Mouse (Mus musculus): ENCODE measurements around the gene Mef2d. TPM values are rescaled to one million over a fixed set of nuclear protein-coding genes. Genes with fewer than 3 reads are reported as not detected.

The Mef2d gene
- total RNA-seq (2017) = 32.2 and 46.4 TPM in 2 replicates

DNA sequence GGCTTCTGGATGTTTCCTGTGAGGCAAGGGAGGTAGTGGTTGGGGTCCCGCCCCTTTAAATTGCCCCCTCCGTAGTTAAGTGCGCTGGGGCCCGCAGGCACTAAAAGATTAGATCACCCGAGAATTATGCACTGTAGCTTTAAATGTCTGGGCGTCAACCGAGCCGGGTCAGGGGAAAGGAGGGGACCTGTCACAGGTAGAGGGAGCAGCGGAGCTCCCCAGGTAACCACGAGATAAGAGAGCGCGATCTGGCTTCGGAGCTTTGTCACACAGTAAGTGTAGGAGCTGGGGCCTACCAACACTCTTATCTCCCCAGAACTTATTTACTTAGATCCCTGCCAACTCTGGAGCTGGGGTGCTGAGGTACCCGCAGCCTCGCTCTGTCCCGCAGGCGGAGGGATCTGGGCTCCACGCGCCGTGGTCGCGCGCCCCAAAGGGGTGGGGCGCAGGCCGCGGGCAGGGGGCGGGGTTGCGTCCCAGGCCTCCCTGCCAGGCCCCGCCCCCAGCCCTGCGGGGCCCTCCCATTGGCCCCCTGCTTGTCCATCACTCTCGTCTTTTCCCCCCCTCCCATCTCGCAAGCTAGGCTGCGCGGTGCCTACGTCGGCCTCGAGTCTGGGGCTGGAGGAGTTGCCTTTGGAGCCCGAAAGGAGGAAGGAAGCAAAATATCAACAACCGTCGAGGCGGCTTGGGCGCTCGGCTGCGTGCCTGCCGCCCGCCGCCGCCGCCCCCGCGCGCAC, at the start of gene Mef2d:
TSS of gene Mef2d (plus strand) at position 586 of the 737 bp plus-strand sequence.
- peak; percentile 57 for ATAC-seq (replicated peaks; ENCODE audit: low read depth, poor library complexity, severe bottlenecking)

DNA sequence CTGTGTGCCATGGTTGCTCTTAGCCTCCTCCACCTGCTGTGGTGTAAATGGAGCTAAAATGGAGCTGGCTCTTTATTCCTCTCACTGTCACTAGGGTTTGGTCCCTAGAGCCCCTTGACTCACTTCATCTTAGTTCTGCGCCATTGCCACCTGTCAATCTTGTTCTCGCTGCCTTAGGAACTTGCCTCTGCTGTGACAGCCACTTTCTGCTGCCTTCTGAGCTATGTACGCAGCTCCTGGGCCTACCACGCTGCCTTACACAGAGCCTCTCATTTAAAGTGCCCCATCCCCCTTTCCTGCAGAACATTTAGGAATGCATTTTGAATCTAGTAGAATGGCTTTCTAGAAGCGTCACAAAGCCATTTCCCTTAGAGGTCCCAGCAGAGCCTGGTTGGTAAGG, 48.0 kb upstream of the Mef2d start:
- ATAC-seq (replicated peaks; ENCODE audit: low read depth, poor library complexity, severe bottlenecking) = no peak

DNA sequence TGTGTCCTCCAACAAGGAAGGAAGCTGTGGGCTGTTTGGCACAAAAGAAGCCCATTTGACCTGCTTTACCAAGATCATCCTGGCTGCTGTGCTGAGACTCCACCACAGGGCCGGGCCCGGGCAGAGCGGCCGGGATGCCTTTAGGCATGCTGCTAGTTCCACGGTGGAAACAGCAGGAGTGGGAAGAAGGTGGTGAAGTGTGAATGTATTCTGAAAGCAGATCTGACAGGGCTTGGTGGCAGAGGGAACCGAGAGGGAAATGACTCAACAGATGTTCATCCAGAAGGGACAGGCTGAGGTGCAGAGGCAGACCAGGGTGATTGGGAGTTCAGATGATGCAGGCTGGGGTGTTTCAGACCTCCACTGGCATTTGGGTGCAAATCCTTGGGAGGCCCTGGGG, 44.5 kb upstream of the Mef2d start:
- ATAC-seq (replicated peaks; ENCODE audit: low read depth, poor library complexity, severe bottlenecking) = peak; percentile 48

DNA sequence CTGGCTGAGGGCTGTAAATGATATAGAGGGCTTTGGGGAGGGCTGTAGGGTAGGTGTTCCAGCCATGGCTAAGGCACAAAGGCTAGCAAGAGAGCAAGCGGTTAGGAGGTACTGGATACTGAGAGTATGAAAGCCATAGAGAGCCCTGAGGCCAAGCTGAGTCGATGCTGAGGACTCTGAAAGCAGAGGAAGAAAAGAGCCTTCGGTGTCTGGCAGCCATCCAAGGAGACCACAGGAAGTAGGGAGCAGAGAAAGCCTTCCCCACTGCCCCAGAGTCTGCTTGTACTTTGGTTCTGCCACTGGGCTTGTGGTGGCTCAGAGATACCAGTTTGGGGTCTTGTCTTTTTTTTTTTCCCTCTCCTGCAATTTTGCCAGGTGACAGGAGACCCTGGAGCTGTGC, 41.9 kb upstream of the Mef2d start:
- peak; percentile 44 for ATAC-seq (replicated peaks; ENCODE audit: low read depth, poor library complexity, severe bottlenecking)

DNA sequence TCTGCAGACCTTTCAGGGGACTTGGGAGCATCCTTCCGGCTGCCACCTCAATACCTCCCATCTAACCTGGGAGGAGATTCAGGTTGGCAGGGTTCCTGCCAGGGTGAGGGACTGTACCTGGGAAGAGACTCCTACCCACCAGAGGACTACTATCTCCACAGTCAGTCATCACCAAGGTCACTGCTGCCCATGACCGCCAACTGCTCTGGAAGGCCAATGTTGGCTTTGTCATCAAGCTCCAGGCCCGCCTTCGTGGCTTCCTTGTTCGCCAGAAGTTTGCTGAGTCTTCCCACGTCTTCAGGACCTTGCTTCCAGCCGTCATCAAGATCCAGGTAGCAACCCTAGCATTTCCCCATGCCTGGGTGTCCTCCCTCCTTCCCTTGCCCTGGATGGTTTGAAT, 40.4 kb upstream of the Mef2d start:
- ATAC-seq (replicated peaks; ENCODE audit: low read depth, poor library complexity, severe bottlenecking) = no peak

DNA sequence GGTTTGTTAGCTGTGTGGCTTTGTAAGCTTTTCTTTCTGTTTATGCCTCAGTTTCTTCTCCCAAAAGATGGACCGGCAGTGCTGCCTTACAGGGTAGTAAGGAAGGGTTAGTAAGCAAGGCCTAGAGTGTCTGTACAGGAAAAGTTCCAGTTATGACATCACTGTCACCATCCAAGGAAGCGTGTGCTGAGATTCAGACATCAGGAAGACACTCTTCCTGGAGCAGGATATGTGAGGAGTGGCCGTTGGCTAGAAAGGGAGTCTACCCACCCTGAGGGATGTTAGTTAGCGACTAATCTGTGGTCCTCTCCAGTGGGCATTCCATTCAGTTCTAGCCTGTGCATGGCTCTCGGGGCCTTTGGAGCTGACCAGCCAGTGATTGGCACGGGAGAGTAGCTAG, 40.0 kb upstream of the Mef2d start:
- ATAC-seq (replicated peaks; ENCODE audit: low read depth, poor library complexity, severe bottlenecking) = no peak

DNA sequence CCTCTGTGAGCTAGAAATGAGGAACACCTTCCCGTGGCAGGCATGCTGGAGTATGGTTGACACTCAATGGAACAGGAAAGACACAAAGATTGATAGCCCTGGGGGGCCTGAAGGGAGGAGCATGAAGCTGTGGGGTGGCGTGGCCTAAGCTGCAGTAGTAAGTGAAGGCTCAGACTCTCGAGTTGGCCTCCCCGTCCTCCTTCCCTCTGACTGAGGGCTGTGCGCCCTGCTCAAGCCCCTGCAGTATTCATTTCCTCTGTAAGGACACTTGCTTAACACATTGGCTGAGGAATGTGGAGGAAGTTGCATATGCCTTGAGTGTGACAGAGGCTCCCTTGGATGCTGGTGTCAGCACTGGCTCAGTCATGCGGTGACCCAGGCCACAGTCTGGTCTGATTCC, 39.6 kb upstream of the Mef2d start:
- ATAC-seq (replicated peaks; ENCODE audit: low read depth, poor library complexity, severe bottlenecking) = peak; percentile 59

DNA sequence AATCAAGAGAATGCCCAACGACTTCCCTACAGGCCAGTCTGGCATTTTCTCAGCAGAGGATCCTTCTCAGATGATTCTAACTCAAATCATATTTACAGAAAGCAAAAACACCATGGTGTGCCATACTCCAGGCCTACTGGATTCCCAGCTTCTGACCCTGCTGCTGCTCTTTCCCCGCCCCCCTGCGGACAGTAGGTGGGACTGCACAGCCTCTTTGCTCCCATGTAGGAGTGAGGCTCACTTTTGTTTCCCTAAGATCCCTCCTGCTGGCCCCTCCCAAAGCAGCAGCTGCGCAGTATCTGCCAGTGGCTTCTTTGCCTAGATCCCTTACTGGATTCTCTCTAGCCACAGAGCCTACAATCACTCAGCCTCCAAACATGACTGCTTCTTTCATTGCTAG, 36.0 kb upstream of the Mef2d start:
- no peak for ATAC-seq (replicated peaks; ENCODE audit: low read depth, poor library complexity, severe bottlenecking)

DNA sequence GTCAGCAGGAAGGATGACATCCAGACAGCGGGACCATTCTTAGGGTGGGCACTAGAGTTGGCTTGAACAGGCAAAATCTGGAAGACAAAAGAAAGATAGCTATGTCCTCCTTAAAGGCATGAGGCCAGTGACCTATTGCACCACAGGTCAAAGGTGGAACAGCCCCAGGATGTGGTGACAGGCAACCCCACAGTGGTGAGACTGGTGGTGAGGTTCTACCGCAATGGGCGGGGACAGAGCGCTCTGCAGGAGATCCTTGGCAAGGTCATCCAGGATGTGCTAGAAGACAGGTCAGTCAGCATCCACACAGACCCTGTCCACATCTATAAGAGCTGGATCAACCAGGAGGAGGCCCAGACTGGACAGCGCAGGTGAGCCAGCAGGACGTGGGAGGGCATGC, 33.0 kb upstream of the Mef2d start:
- no peak for ATAC-seq (replicated peaks; ENCODE audit: low read depth, poor library complexity, severe bottlenecking)

DNA sequence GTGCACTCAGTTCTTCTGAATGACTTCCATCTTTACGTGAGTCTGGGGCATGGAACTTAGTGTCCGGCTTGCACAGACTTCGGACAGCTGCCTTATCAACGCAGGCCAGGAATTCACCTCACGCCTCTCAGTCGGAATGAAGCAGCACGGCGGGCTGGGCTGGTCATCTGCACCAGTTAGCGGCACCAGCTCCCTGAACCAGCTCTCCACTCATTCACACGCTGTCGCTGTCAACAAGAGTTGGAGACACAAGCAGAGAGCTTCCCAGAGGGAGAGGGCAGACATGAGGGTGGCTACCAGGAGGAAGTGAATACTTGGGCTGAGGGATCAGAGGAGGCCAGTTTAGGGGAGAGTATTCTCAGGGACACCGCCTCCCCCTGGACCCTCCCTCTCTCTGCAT, 27.8 kb upstream of the Mef2d start:
- ATAC-seq (replicated peaks; ENCODE audit: low read depth, poor library complexity, severe bottlenecking) = no peak

DNA sequence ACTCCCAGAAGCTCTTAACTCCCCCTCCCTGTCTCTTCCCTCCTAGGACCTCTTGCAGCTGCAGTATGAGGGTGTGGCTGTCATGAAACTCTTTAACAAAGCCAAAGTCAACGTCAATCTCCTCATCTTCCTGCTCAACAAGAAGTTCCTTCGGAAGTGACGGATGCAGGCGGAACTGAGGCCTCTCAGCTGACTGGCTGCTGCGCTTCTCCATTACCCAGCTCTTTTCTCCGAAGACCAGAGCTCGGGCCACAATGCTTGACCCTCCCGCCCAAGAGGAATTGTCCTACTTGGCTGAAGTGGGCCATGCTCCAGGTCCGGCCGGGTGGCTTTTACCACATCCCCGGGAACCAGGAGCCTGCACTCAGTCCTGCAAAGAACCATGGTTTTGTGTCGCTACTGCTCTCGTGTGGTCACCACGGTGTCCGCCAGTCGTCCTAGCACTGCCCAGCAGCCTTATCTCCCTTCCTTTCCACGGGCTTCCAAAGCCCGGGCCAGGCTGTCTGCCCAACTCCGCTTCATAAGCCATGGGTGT, 22.0 kb upstream of the Mef2d start:
- ATAC-seq (replicated peaks; ENCODE audit: low read depth, poor library complexity, severe bottlenecking) = no peak

DNA sequence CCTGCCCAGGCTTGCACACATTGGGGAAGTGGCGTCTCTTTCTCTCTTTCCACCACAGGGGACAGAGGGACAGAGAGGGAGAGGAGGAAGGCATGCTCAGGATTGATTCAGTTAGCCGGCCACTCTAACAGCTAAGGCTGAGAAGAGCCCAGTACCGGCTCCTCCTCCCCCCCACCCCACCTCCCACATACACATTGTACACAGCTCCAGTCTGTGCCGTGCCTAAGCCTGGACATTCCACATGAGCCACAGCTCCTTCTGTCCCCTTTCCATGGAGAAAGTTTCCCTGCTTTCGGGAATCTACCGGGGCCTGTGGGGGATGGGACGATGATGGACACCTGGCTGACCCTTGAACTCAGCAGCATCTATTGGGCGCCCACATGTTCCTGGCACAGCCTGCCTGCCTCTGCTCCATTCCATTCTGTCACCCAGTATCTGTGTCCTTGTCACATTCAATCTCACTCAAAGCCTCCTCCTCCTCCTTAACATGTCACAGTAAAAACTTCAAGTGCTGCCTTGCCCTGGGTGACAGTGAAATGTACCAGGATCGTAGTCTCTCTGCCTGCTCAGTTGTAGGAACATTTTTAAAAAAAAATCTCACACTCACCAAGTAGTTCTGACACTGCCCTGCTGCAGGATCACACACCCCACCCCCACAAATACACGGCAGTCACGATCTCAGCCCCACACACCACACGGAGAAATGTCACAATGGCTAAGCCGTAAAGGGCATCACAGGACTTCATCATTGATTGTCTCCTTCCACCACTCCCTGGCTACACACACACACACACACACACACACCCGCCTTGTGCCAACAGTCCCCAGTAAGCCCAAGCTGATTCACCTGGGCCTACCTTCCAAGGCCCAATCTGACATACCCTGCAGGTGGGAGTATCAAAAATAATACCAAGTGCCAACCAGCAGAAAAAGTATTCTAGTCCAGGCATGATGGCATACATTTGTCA, 20.7 kb upstream of the Mef2d start:
- ATAC-seq (replicated peaks; ENCODE audit: low read depth, poor library complexity, severe bottlenecking) = no peak

DNA sequence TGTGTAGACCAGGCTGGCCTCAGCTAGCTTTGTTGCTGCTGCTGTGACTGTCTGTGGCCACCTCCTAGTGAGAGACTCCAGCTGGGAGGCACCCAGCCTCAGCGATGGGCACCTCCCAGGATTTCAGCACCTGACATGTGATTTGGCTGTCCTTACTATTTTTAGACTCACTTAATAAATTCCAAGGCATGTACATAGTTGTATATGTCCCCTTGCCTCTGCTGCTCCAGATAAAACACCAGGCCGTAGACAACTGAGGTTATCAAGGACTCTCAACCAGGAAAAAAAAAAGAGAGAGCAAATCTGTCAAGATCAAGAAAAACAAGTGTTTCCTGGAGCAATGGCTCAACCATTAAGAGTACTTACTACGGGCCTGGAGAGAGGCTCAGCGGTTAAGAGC, 17.0 kb upstream of the Mef2d start:
- ATAC-seq (replicated peaks; ENCODE audit: low read depth, poor library complexity, severe bottlenecking) = no peak

DNA sequence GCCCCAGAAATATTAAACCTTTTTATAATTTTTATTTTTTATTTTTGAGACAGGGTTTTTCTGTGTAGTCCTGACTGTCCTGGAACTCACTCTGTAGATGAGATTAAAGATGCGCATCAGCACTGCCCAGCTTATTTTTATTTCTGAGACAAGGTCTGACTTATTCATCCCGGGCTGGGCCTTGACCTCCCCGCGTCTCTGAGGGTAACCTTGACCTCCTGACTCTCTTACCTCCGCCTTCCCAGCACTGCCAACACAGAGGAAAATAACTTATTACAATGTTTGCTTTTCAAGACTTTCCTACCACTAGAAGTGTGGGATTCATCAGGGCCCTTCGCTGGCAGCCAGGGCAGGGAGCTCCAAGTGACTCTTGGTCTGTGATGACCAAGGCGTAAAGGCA, 16.0 kb upstream of the Mef2d start:
- no peak for ATAC-seq (replicated peaks; ENCODE audit: low read depth, poor library complexity, severe bottlenecking)

DNA sequence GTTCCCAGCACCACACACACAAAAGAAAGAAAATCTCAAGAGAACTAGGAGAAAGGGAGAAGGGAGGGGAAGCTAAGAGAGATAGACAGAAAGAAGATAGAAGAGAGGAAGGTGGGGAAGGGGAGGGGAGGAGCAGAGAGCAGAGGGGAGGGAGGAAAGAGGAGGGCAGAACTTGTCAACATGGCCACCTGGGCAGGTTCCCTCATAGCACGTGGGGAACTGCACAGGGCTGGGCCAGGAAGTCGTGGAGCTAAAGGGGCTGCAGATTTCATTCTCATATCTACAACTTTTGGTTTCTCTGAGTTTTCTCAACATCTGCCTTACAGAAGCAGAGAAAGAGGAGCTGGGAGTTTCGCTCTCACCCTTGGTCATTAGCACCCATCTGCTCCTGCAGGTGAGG, 14.5 kb upstream of the Mef2d start:
- no peak for ATAC-seq (replicated peaks; ENCODE audit: low read depth, poor library complexity, severe bottlenecking)

DNA sequence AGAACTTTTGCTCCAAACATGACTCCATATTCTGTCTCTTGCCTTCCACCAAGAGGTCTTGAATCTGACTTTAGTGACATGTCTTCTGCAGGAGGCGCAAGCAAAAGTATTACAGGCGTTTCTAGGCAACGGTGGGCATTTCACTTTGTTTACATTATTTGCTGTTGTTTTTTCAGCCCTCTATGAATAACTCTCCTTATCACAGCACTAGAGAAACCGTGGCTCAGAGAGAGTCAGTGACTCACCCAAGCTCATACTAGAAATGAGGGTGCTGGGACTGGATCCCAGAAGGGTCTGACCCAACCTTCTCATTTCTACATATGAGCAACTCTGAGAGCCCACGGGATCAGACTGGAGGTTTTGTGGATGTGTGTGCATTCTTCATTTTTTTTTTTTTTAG, 14.1 kb upstream of the Mef2d start:
- no peak for ATAC-seq (replicated peaks; ENCODE audit: low read depth, poor library complexity, severe bottlenecking)

DNA sequence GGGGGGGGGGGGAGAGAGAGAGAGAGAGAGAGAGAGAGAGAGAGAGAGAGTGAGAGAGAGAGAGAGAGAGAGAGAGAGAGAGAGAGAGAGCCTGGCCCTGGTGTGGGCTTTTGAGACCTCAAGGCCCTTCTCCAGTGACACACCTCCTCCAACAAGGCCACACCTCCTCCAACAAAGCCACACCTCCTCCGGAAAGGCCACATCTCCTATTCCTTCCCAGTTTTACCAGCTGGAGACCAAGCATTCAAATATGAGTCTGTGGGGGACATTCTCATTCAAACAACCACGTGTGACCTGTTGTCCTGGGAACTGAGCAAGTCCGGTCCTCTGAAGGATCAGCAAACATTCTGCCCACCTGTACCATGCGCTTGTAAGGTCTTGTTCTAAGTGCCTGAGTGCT, 13.2 kb upstream of the Mef2d start:
- no peak for ATAC-seq (replicated peaks; ENCODE audit: low read depth, poor library complexity, severe bottlenecking)

DNA sequence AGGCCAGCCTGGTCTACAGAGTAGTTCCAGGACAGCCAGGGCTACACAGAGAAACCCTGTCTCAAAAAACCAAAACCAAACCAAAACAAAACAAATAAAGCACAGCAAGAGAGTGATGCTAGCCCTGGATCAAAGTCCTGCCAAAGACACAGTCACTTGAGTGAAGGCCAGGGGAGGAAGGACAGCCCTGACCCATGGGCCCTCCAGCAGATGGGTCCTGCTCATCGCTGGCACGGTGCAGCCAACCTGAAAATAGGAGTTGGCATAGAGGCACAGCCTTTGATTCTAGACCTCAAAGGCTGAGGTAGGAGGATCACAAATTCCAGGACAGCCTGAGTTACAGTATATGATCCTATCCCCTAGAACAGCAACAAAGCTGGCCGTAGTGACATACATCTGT, 11.1 kb upstream of the Mef2d start:
- no peak for ATAC-seq (replicated peaks; ENCODE audit: low read depth, poor library complexity, severe bottlenecking)

DNA sequence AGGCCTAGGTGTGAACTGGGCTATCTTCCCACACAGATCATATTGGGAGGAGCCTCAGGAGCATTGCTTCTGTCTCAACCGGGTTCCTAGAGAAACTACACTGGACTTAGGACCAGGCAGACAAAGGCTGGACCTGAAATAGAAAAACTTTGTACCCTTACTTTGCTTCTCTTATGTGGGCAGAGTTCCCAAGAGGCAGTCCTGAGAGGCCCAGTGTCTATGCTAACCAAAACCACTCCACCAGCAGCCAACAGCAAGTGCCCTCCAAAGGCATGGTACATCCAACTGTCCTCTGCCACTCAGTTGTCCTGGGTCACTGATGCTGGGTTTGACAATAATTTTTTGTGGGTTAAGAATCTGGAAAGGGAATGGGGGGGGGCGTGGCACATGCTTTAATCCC, 9.7 kb upstream of the Mef2d start:
- no peak for ATAC-seq (replicated peaks; ENCODE audit: low read depth, poor library complexity, severe bottlenecking)

DNA sequence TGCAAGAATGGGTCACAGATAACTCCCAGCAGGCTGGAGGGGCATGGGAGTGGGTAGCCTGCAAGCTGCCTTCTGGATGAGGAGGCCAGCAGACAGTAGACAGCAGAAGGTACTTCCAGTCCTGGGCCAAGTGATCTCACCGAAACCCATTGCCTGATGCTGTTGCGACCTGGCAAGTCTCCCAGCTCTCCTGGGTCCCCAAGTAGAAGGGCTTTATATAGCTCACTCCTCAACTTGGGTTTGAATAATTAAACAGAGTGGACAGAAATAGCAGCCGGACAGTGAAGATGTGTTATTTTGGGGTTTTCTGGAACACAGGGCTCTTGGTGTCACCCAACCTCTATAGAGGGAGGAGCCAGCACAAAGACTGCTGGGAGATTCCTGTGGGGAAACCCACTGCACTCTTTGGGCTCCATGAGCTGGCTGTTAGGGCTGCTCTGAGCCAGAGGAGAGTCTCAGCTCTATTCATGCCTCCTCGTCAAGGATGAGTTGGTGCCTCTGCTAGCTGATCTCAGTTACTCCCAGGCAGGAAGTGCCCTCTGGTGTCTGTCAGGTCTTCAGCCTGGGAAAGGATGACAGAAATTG, 8.9 kb upstream of the Mef2d start:
- no peak for ATAC-seq (replicated peaks; ENCODE audit: low read depth, poor library complexity, severe bottlenecking)

DNA sequence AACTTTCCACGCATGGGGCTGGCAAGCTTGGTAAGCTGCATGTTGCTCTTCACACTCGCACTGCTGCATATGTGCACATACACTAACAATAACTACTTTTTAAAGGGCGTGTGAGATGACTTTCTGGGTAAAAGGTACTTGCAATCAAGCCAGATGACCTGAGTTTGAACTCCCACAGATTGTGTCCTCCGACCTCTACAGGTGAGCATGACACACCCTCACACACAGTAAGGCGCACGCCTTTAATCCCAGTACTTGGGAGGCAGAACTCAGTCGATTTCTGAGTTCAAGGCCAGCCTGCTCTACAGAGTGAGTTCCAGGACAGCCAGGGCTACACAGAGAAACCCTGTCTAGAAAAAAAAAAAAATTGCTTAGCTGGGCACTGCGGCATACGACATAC, 5.8 kb upstream of the Mef2d start:
- ATAC-seq (replicated peaks; ENCODE audit: low read depth, poor library complexity, severe bottlenecking) = no peak
